In genomic region chr15:82989190-82989704, GRCm38 (mm10) we compare ENCODE assay signal across 29 mouse cellular contexts. TPM values are rescaled to one million over a fixed set of nuclear protein-coding genes. Genes with fewer than 3 reads are reported as not detected.
DNase-seq lines count a peak whose midpoint lies in the region; ATAC-seq and TF ChIP-seq lines count a peak whose summit lies in the region.
"Had no signal": no experiment of that assay in that cellular context is flagged by ENCODE, and none has a peak within 500 bp of the region (broad histone marks: within the 10 kb centered on the region; RNA-seq: fewer than 3 reads in every experiment).

No protein-coding gene starts in this region.

- H3K4me3 ChIP-seq in forebrain, embryonic 11.5 days (ENCODE audit: low read depth, low read length): no peak overlapping the region
- no peak overlapping the region for H3K4me3 ChIP-seq in forebrain, embryonic 16.5 days (replicated peaks; ENCODE audit: low read length)
- no peak overlapping the region for H3K4me3 ChIP-seq in hindbrain, embryonic 13.5 days
- H3K4me3 ChIP-seq in hindbrain, embryonic 14.5 days (replicated peaks; ENCODE audit: low read length): no peak overlapping the region
- H3K4me3 ChIP-seq in kidney, postnatal 0 days (replicated peaks; ENCODE audit: low read depth, low read length): no peak overlapping the region
- H3K4me3 ChIP-seq: erythroblast, embryonic 14.5 days; heart, embryonic 10.5 days; hindbrain, embryonic 15.5 days; intestine, embryonic 15.5 days; liver, embryonic 12.5 days; midbrain, embryonic 12.5 days; neural tube, embryonic 15.5 days had no signal

- H3K27ac ChIP-seq in forebrain, embryonic 11.5 days (ENCODE audit: low read depth, low read length): peak overlapping the region; percentile 43; the same call in 1 of the 2 replicates
- H3K27ac ChIP-seq in forebrain, embryonic 16.5 days (ENCODE audit: low read length): no peak overlapping the region
- H3K27ac ChIP-seq in hindbrain, embryonic 13.5 days: peak overlapping the region; percentile 52
- H3K27ac ChIP-seq in hindbrain, embryonic 14.5 days: no peak overlapping the region
- H3K27ac ChIP-seq in kidney, postnatal 0 days: no peak overlapping the region
- H3K27ac ChIP-seq: heart, embryonic 10.5 days; hindbrain, embryonic 15.5 days; intestine, embryonic 15.5 days; liver, embryonic 12.5 days; midbrain, embryonic 12.5 days; neural tube, embryonic 15.5 days had no signal

- H3K27me3 ChIP-seq in forebrain, embryonic 11.5 days (ENCODE audit: control insufficient read depth, insufficient read depth, low read length): peaks cover 21% of the 10 kb centered on the region
- no peaks in the 10 kb centered on the region; the same call in 1 of the 2 replicates for H3K27me3 ChIP-seq in forebrain, embryonic 16.5 days (replicated peaks; ENCODE audit: control insufficient read depth, insufficient read depth, low read length)
- peaks cover 36% of the 10 kb centered on the region for H3K27me3 ChIP-seq in hindbrain, embryonic 13.5 days
- H3K27me3 ChIP-seq in hindbrain, embryonic 14.5 days (ENCODE audit: control insufficient read depth, insufficient read depth, low read length): peaks cover 16% of the 10 kb centered on the region
- peaks cover 10% of the 10 kb centered on the region; the same call in 1 of the 2 replicates for H3K27me3 ChIP-seq in kidney, postnatal 0 days (ENCODE audit: insufficient read depth, low read length)
- H3K27me3 ChIP-seq: hindbrain, embryonic 15.5 days had no signal

- no peak overlapping the region for H3K9ac ChIP-seq in forebrain, embryonic 11.5 days (ENCODE audit: low read length)
- H3K9ac ChIP-seq in forebrain, embryonic 16.5 days (replicated peaks; ENCODE audit: low read depth, low read length): no peak overlapping the region
- H3K9ac ChIP-seq in hindbrain, embryonic 13.5 days: no peak overlapping the region
- H3K9ac ChIP-seq in hindbrain, embryonic 14.5 days: no peak overlapping the region
- no peak overlapping the region for H3K9ac ChIP-seq in kidney, postnatal 0 days (ENCODE audit: low read depth, low read length)
- H3K9ac ChIP-seq: heart, embryonic 15.5 days; hindbrain, embryonic 15.5 days; intestine, embryonic 15.5 days; liver, embryonic 12.5 days; liver, postnatal 0 days; midbrain, embryonic 12.5 days had no signal

- peaks cover 33% of the 10 kb centered on the region for H3K4me1 ChIP-seq in forebrain, embryonic 11.5 days (replicated peaks; ENCODE audit: control insufficient read depth, insufficient read depth, low read length)
- H3K4me1 ChIP-seq in forebrain, embryonic 16.5 days (replicated peaks; ENCODE audit: control insufficient read depth, insufficient read depth, low read length): peaks cover 57% of the 10 kb centered on the region
- H3K4me1 ChIP-seq in hindbrain, embryonic 13.5 days (replicated peaks): peaks cover 80% of the 10 kb centered on the region
- peaks cover 65% of the 10 kb centered on the region for H3K4me1 ChIP-seq in hindbrain, embryonic 14.5 days (replicated peaks; ENCODE audit: control insufficient read depth, insufficient read depth, low read length)
- H3K4me1 ChIP-seq in kidney, postnatal 0 days (replicated peaks; ENCODE audit: insufficient read depth, low read length): peaks cover 15% of the 10 kb centered on the region

- WGBS in forebrain, embryonic 11.5 days: 54% methylated on average over 6 of the region's 6 CpGs
- 33% methylated on average over 6 of the region's 6 CpGs for WGBS in forebrain, embryonic 16.5 days
- 54% methylated on average over 6 of the region's 6 CpGs for WGBS in hindbrain, embryonic 13.5 days
- 59% methylated on average over 6 of the region's 6 CpGs for WGBS in hindbrain, embryonic 14.5 days
- 32% methylated on average over 6 of the region's 6 CpGs for WGBS in kidney, postnatal 0 days

- no peaks in the 10 kb centered on the region for H3K36me3 ChIP-seq in forebrain, embryonic 11.5 days (ENCODE audit: control insufficient read depth, insufficient read depth, low read length)
- no peaks in the 10 kb centered on the region for H3K36me3 ChIP-seq in forebrain, embryonic 16.5 days (ENCODE audit: control insufficient read depth, insufficient read depth)
- H3K36me3 ChIP-seq in hindbrain, embryonic 13.5 days: no peaks in the 10 kb centered on the region
- no peaks in the 10 kb centered on the region for H3K36me3 ChIP-seq in hindbrain, embryonic 14.5 days (replicated peaks; ENCODE audit: control insufficient read depth, insufficient read depth)
- no peaks in the 10 kb centered on the region for H3K36me3 ChIP-seq in kidney, postnatal 0 days (ENCODE audit: insufficient read depth, low read length)
- H3K36me3 ChIP-seq: heart, embryonic 10.5 days; heart, embryonic 15.5 days; hindbrain, embryonic 15.5 days; intestine, embryonic 15.5 days; liver, embryonic 12.5 days; midbrain, embryonic 12.5 days; neural tube, embryonic 15.5 days had no signal

- DNase-seq in forebrain, embryonic 11.5 days (ENCODE audit: low spot score): no peak
- no peak for DNase-seq in hindbrain, embryonic 14.5 days (ENCODE audit: low spot score)
- peak; percentile 67 for DNase-seq in kidney, postnatal 0 days (ENCODE audit: low spot score)
- no peak for DNase-seq in kidney, adult 18-20 months
- DNase-seq in retina, embryonic 14.5 days (ENCODE audit: low spot score): peak; percentile 34
- DNase-seq in urinary bladder, postnatal 14 days (ENCODE audit: low spot score): no peak
- DNase-seq: adrenal gland, postnatal 25 days; cerebellum, adult 11-12 months; cerebellum, adult 9-11 months; embryo, embryonic 11 days; gastrocnemius, postnatal 14 days; kidney, postnatal 25 days; layer of hippocampus, postnatal 36 days; left cerebral cortex, postnatal 4 days; liver, postnatal 0 days; lung, postnatal 36 days; right cerebral cortex, adult 18-20 months; spleen, adult 18-20 months; thymus, postnatal 14 days had no signal

- 0 out of 2 replicates have a peak overlapping the region, but pooled peaks have one; percentile 2 for H3K4me2 ChIP-seq in forebrain, embryonic 11.5 days (ENCODE audit: low read depth, low read length, severe bottlenecking)
- no peak overlapping the region for H3K4me2 ChIP-seq in forebrain, embryonic 16.5 days (ENCODE audit: low read length)
- H3K4me2 ChIP-seq in hindbrain, embryonic 13.5 days: no peak overlapping the region
- H3K4me2 ChIP-seq in hindbrain, embryonic 14.5 days (replicated peaks): no peak overlapping the region
- peak overlapping the region; percentile 87; the same call in 1 of the 2 replicates for H3K4me2 ChIP-seq in kidney, postnatal 0 days (ENCODE audit: low read length)
- H3K4me2 ChIP-seq: hindbrain, embryonic 15.5 days; midbrain, embryonic 12.5 days; neural tube, embryonic 15.5 days had no signal

- ATAC-seq in forebrain, embryonic 11.5 days (replicated peaks; ENCODE audit: low FRiP score): no peak
- no peak for ATAC-seq in forebrain, embryonic 16.5 days
- no peak for ATAC-seq in hindbrain, embryonic 13.5 days (ENCODE audit: low FRiP score)
- ATAC-seq in hindbrain, embryonic 14.5 days (ENCODE audit: low FRiP score): no peak
- ATAC-seq in kidney, postnatal 0 days (replicated peaks; ENCODE audit: low FRiP score, low read depth): 0 out of 2 replicates have a peak, but pooled peaks have one; percentile 14
- ATAC-seq: intestine, embryonic 15.5 days; liver, embryonic 12.5 days; liver, postnatal 0 days had no signal

- H3K9me3 ChIP-seq in forebrain, embryonic 11.5 days (ENCODE audit: control insufficient read depth, low read length): no peaks in the 10 kb centered on the region
- H3K9me3 ChIP-seq in forebrain, embryonic 16.5 days (ENCODE audit: control insufficient read depth, low read length): no peaks in the 10 kb centered on the region
- no peaks in the 10 kb centered on the region for H3K9me3 ChIP-seq in hindbrain, embryonic 13.5 days
- no peaks in the 10 kb centered on the region for H3K9me3 ChIP-seq in hindbrain, embryonic 14.5 days (ENCODE audit: control insufficient read depth, low read length)
- H3K9me3 ChIP-seq in kidney, postnatal 0 days (replicated peaks; ENCODE audit: low read length): no peaks in the 10 kb centered on the region
- H3K9me3 ChIP-seq: heart, embryonic 10.5 days; heart, embryonic 15.5 days; hindbrain, embryonic 15.5 days; intestine, embryonic 15.5 days; liver, embryonic 12.5 days; midbrain, embryonic 12.5 days; neural tube, embryonic 15.5 days had no signal

- TF ChIP-seq CTCF in kidney, postnatal 0 days (IDR thresholded peaks at IDR 0.05; ENCODE audit: low read depth): peak; percentile 45; the same call in 1 of the 2 replicates

RNA-seq across cellular contexts. Expression of gene Tcf20, which starts 1.6 kb away (rescaled TPM):
- 12.1 and 12.6 TPM in 2 replicates for polyA plus RNA-seq in forebrain, embryonic 11.5 days (2014; fragmentation: Nextera tagmentation; extraction: Ambion mirVana)
- 18.3 and 18.6 TPM in 2 replicates for polyA plus RNA-seq in forebrain, embryonic 16.5 days (2015; fragmentation: Nextera tagmentation; extraction: Ambion mirVana)
- polyA plus RNA-seq in hindbrain, embryonic 13.5 days (2015; fragmentation: Nextera tagmentation; extraction: Ambion mirVana): 11.8 and 12.6 TPM in 2 replicates
- polyA plus RNA-seq in hindbrain, embryonic 14.5 days (2014; fragmentation: Nextera tagmentation; extraction: Ambion mirVana): 14.0 TPM in 2 replicates
- polyA plus RNA-seq in kidney, postnatal 0 days (2015; fragmentation: Nextera tagmentation; extraction: Ambion mirVana): 5.6 and 5.8 TPM in 2 replicates

RNA-seq across cellular contexts. Expression of gene Nfam1, which starts 43.9 kb away (rescaled TPM):
- polyA plus RNA-seq in forebrain, embryonic 11.5 days (2014; fragmentation: Nextera tagmentation; extraction: Ambion mirVana): 1.7 and 2.9 TPM in 2 replicates
- 1.5 and 1.7 TPM in 2 replicates for polyA plus RNA-seq in forebrain, embryonic 16.5 days (2015; fragmentation: Nextera tagmentation; extraction: Ambion mirVana)
- 2.0 and 2.2 TPM in 2 replicates for polyA plus RNA-seq in hindbrain, embryonic 13.5 days (2015; fragmentation: Nextera tagmentation; extraction: Ambion mirVana)
- polyA plus RNA-seq in hindbrain, embryonic 14.5 days (2014; fragmentation: Nextera tagmentation; extraction: Ambion mirVana): 1.9 and 2.1 TPM in 2 replicates
- 2.2 and 2.3 TPM in 2 replicates for polyA plus RNA-seq in kidney, postnatal 0 days (2015; fragmentation: Nextera tagmentation; extraction: Ambion mirVana)

Comparison
In these comparisons a context has a peak if more than half of its experiments do, and no peak if none do; other contexts are left out.
1. DNase-seq: peak in kidney, postnatal 0 days (single experiment) and retina, embryonic 14.5 days (single experiment); none in forebrain, embryonic 11.5 days (single experiment), hindbrain, embryonic 14.5 days (single experiment), kidney, adult 18-20 months (single experiment) and urinary bladder, postnatal 14 days (single experiment).
2. H3K27ac ChIP-seq: peak in forebrain, embryonic 11.5 days (single experiment) and hindbrain, embryonic 13.5 days (single experiment); none in forebrain, embryonic 16.5 days (single experiment), hindbrain, embryonic 14.5 days (single experiment) and kidney, postnatal 0 days (single experiment).
3. H3K4me2 ChIP-seq: peak in forebrain, embryonic 11.5 days (single experiment) and kidney, postnatal 0 days (single experiment); none in forebrain, embryonic 16.5 days (single experiment), hindbrain, embryonic 13.5 days (single experiment) and hindbrain, embryonic 14.5 days (single experiment).